ENCODE assay signal across 20 mouse cellular contexts in genomic region chr10:22921035-22921965, GRCm38 (mm10).
A peak's percentile ranks its signal among the peaks of the same experiment; 100 is the strongest.
DNase-seq lines count a peak whose midpoint lies in the region; ATAC-seq and TF ChIP-seq lines count a peak whose summit lies in the region.
"Had no signal": no experiment of that assay in that cellular context is flagged by ENCODE, and none has a peak within 500 bp of the region (broad histone marks: within the 10 kb centered on the region; RNA-seq: fewer than 3 reads in every experiment).

No protein-coding gene starts in this region.

- no peak for ATAC-seq in heart, embryonic 12.5 days (ENCODE audit: insufficient number of reproducible peaks, low FRiP score)
- no peak for ATAC-seq in lung, embryonic 16.5 days (ENCODE audit: low read depth)
- peak; percentile 28; the same call in 1 of the 2 replicates for ATAC-seq in intestine, embryonic 15.5 days
- no peak for ATAC-seq in activated CD4-positive, CD25-positive, alpha-beta regulatory T cell, adult 4 months
- ATAC-seq: CD4-positive, CD25-positive, alpha-beta regulatory T cell, adult 4 months; forebrain, embryonic 14.5 days; inflammation-experienced regulatory T-cells, adult 6 months; liver, embryonic 12.5 days had no signal

- no peaks in the 10 kb centered on the region for H3K36me3 ChIP-seq in heart, embryonic 12.5 days
- no peaks in the 10 kb centered on the region for H3K36me3 ChIP-seq in kidney, adult 2 months (ENCODE audit: control insufficient read depth, insufficient read depth, low read length)
- H3K36me3 ChIP-seq in lung, embryonic 16.5 days (ENCODE audit: control insufficient read depth, insufficient read depth, low read length): no peaks in the 10 kb centered on the region
- no peaks in the 10 kb centered on the region for H3K36me3 ChIP-seq in intestine, embryonic 15.5 days
- H3K36me3 ChIP-seq: embryonic facial prominence, embryonic 12.5 days; hindbrain, embryonic 12.5 days; limb, embryonic 12.5 days; liver, embryonic 12.5 days had no signal

- 0 out of 2 replicates have a peak, but pooled peaks cover 3% of the 10 kb centered on the region for H3K4me1 ChIP-seq in heart, embryonic 12.5 days (replicated peaks)
- no peaks in the 10 kb centered on the region for H3K4me1 ChIP-seq in kidney, adult 2 months (ENCODE audit: control insufficient read depth, insufficient read depth, low read length)
- peaks cover 7% of the 10 kb centered on the region; the same call in 1 of the 2 replicates for H3K4me1 ChIP-seq in lung, embryonic 16.5 days (replicated peaks; ENCODE audit: control insufficient read depth, insufficient read depth, low read length)
- 0 out of 2 replicates have a peak, but pooled peaks cover 11% of the 10 kb centered on the region for H3K4me1 ChIP-seq in intestine, embryonic 15.5 days (replicated peaks)
- H3K4me1 ChIP-seq: hindbrain, embryonic 12.5 days; liver, embryonic 12.5 days had no signal

- H3K27me3 ChIP-seq in heart, embryonic 12.5 days (replicated peaks): no peaks in the 10 kb centered on the region
- H3K27me3 ChIP-seq in kidney, adult 2 months (replicated peaks; ENCODE audit: control insufficient read depth, insufficient read depth, low read length): 0 out of 2 replicates have a peak, but pooled peaks cover 1% of the 10 kb centered on the region
- no peaks in the 10 kb centered on the region for H3K27me3 ChIP-seq in lung, embryonic 16.5 days (ENCODE audit: control insufficient read depth, insufficient read depth, low read depth, low read length)
- no peaks in the 10 kb centered on the region for H3K27me3 ChIP-seq in intestine, embryonic 15.5 days (replicated peaks)
- H3K27me3 ChIP-seq: embryonic facial prominence, embryonic 12.5 days; hindbrain, embryonic 12.5 days; limb, embryonic 12.5 days; liver, embryonic 12.5 days had no signal

- no peak for TF ChIP-seq CTCF in kidney, adult 2 months (conservative IDR thresholded peaks at IDR 0.05; ENCODE audit: insufficient read depth, insufficient read length, low read depth, low read length)

- no peak for DNase-seq in heart, postnatal 10 days
- DNase-seq in kidney, adult 2 months: peak; percentile 24
- no peak for DNase-seq in kidney, adult 8-10 months
- no peak for DNase-seq in lung, postnatal 10 days
- DNase-seq: adrenal gland, postnatal 14 days; cerebellum, adult 11 months; cerebellum, postnatal 10 days; gastrocnemius, postnatal 10 days had no signal

- no peaks in the 10 kb centered on the region for H3K9me3 ChIP-seq in heart, embryonic 12.5 days (replicated peaks)
- H3K9me3 ChIP-seq in lung, embryonic 16.5 days (ENCODE audit: control insufficient read depth, low read length): no peaks in the 10 kb centered on the region
- H3K9me3 ChIP-seq in intestine, embryonic 15.5 days: no peaks in the 10 kb centered on the region
- H3K9me3 ChIP-seq: embryonic facial prominence, embryonic 12.5 days; hindbrain, embryonic 12.5 days; limb, embryonic 12.5 days; liver, embryonic 12.5 days had no signal

- H3K9ac ChIP-seq in heart, embryonic 12.5 days: no peak overlapping the region
- peak overlapping the region; percentile 15; the same call in 1 of the 2 replicates for H3K9ac ChIP-seq in lung, embryonic 16.5 days (ENCODE audit: low read length)
- no peak overlapping the region for H3K9ac ChIP-seq in intestine, embryonic 15.5 days
- H3K9ac ChIP-seq: embryonic facial prominence, embryonic 12.5 days; hindbrain, embryonic 12.5 days; limb, embryonic 12.5 days; liver, embryonic 12.5 days had no signal

- H3K27ac ChIP-seq in heart, embryonic 12.5 days (ENCODE audit: poor library complexity, severe bottlenecking): 0 out of 2 replicates have a peak overlapping the region, but pooled peaks have one; percentile 17
- no peak overlapping the region; the same call in 1 of the 2 replicates for H3K27ac ChIP-seq in kidney, adult 2 months (ENCODE audit: insufficient read depth, low read depth, low read length)
- H3K27ac ChIP-seq in lung, embryonic 16.5 days (ENCODE audit: low read length): peak overlapping the region; percentile 87
- peak overlapping the region; percentile 28; the same call in 1 of the 2 replicates for H3K27ac ChIP-seq in intestine, embryonic 15.5 days
- H3K27ac ChIP-seq: embryonic facial prominence, embryonic 12.5 days; hindbrain, embryonic 12.5 days; limb, embryonic 12.5 days; liver, embryonic 12.5 days had no signal

- intact Hi-C loops in heart, postnatal 10 days (cut with DNase I): no loop called here

- no peak for TF ChIP-seq POLR2A in kidney, adult 2 months (IDR thresholded peaks at IDR 0.05; ENCODE audit: low read depth, low read length)

- H3K4me3 ChIP-seq in heart, embryonic 12.5 days: no peak overlapping the region
- no peak overlapping the region for H3K4me3 ChIP-seq in kidney, adult 2 months (ENCODE audit: insufficient read depth, low read depth, low read length)
- H3K4me3 ChIP-seq in lung, embryonic 16.5 days (ENCODE audit: low read length): no peak overlapping the region
- H3K4me3 ChIP-seq in intestine, embryonic 15.5 days (replicated peaks): no peak overlapping the region
- H3K4me3 ChIP-seq: embryonic facial prominence, embryonic 12.5 days; erythroblast, embryonic 14.5 days; hindbrain, embryonic 12.5 days; limb, embryonic 12.5 days; liver, embryonic 12.5 days had no signal

- WGBS in heart, embryonic 12.5 days: 50% methylated on average over 11 of the region's 11 CpGs
- WGBS in kidney, adult 2 months: 42% methylated on average over 11 of the region's 11 CpGs
- 53% methylated on average over 11 of the region's 11 CpGs for WGBS in lung, embryonic 16.5 days
- WGBS in intestine, embryonic 15.5 days: 49% methylated on average over 11 of the region's 11 CpGs

- no peak overlapping the region for H3K4me2 ChIP-seq in heart, embryonic 12.5 days
- H3K4me2 ChIP-seq in lung, embryonic 16.5 days (ENCODE audit: low read depth, low read length): no peak overlapping the region
- no peak overlapping the region for H3K4me2 ChIP-seq in intestine, embryonic 15.5 days (replicated peaks)
- H3K4me2 ChIP-seq: embryonic facial prominence, embryonic 12.5 days; hindbrain, embryonic 12.5 days; limb, embryonic 12.5 days; liver, embryonic 12.5 days had no signal
